Mouse (Mus musculus): Measurements from ENCODE around the gene B4gat1. TPM values are rescaled to one million over a fixed set of nuclear protein-coding genes. Genes with fewer than 3 reads are reported as not detected.
"Not testable (repeated sequence)": the region's sequence is repeated elsewhere in the genome, so short reads cannot be mapped to it uniquely, and the experiment has no call there.

B4gat1 gene
- polyA plus RNA-seq, 1 experiment: 13.6 TPM

DNA sequence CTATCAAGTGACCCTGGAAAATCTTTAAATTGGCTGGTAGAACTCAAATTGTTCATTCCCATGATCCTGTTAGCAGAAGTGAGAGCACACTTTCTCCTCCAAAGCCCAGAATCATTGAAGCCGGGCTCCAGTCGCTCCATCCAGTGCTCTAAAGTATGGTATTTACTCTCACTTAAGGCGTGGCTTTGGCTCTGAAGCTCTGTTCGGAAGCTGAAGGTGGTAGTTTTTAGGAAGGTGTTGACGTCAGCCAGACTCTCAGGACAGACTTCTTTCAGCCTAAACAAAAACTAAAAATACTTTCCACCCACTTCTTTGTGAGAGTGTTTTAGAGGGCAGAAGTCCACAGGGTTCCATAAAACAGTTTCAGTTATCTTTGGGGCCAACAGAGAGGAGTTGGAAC, 34.9 kb downstream of the B4gat1 start:
- DNase-seq (ENCODE audit: low read depth, low spot score): no peak
- WGBS: 12% methylated on average over 5 of the region's 5 CpGs

DNA sequence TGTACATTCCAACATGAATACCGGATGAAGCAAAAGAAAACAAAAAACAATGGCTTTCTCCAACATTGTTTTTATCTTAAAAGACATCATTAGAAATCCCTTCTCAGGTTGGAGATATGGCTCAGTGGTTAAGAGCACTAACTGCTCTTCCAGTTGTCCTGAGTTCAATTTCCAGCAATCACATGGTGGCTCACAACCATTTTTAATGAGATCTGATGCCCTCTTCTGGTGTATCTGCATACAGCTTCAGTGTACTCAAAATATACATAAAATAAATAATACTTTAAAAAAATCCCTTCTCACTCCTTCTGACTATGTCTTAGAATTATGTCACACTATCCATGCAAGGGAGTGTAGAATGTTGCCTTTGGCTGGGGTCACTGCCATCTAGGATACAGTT, 40.7 kb downstream of the B4gat1 start:
- no peak for DNase-seq (ENCODE audit: low read depth, low spot score)
- 93% methylated on average over 1 of the region's 1 CpGs for WGBS

DNA sequence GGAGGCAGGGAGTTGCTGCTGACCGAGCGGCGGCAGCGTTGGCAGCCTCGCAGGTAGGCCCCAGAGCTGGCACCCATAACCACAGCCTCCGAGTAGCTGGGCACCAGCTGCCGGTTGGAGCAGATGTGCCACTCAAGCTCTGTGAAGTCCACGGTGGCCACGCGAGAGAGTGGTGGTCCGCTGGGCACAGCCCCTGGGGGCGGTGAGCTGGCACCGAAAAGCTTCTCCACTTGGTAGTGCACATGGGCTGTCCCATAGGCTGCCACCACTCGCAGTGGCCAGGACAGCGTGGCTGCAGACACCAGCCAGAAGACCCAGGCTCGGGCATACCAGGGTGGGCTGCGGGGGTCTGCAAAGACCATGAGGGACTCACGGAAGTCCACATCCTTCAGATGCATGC, 43.4 kb downstream of the B4gat1 start:
- WGBS: 62% methylated on average over 18 of the region's 18 CpGs

DNA sequence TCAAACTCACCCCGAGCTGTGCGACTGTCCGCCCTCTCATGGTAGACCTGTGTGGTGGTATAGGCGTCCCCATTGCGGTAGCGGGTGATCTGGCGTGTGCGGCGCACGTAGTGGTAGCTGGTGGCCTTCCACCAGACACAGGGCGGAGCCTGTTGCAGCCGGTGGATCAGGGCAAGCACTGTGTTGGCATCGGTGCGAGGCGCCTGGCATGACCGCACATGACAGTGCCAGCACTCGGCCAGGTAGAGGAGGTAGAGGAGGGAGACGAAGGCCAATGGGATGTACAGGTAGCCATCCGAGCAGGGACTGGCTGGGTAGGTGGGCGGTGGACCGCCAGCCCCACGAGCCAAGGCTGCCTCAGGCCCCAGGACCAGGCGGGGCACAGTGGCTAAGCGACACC, 44.0 kb downstream of the B4gat1 start:
- 55% methylated on average over 24 of the region's 24 CpGs for WGBS
- DNase-seq (ENCODE audit: low read depth, low spot score): no peak

More for the DNA sequence above, 43.4 kb downstream of the B4gat1 start:
- no peak for DNase-seq (ENCODE audit: low read depth, low spot score)

DNA sequence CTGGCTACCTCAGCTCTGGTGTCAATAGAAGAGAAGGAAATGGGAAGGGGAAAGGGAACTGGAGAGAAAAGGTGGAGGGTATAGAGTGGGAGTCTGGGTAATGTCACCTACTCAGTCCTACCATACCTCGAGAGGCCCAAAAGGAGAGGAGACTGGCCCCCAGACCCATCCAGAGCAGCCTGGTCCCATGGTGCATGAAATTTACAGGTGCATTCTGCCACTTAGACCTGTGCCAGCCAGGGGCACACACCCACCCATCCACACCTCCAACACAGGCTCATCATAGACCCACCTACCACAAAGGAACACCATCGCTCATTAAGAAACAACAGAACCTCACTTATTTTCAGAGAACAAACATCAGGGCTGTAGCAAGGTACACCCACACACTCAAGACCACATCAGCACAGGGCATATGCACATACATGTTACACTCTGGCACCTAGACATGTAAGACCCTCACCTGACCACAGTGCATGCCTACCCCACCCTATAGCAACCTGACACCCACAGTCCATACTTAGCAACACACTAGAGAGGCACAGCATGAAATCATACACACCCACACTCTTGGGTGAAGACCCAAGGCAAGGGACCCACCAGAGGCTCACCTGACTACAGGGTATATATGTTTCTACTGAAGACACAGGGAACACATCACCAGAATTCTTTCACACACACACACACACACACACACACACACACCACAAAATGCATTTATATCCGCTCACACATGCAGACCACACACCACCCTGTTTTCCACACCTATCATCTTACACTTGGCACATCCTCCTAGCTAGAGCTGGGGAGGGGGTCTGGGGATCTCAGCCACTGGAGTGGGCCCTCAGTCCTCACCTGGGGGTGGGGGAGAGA, 45.6 kb downstream of the B4gat1 start:
- no peak for DNase-seq (ENCODE audit: low read depth, low spot score)
- 62% methylated on average over 3 of the region's 3 CpGs for WGBS

GRCm38 (mm10) chr19:5084834-5085144, 46.2 kb downstream of the B4gat1 start:
- 11% methylated on average over 15 of the region's 15 CpGs for WGBS
- no peak for DNase-seq (ENCODE audit: low read depth, low spot score)

- no peak for DNase-seq (ENCODE audit: low read depth, low spot score)
- WGBS: 1% methylated on average over 69 of the region's 69 CpGs
Observed at GRCm38 (mm10) chr19:5085145-5085863, 46.7 kb downstream of the B4gat1 start, which contains the start of gene Tmem151a. Tmem151a (minus strand) TSS chr19:5085531.

- WGBS: 50% methylated on average over 4 of the region's 4 CpGs
- not testable (repeated sequence) for DNase-seq (ENCODE audit: low read depth, low spot score)
Observed at GRCm38 (mm10) chr19:5086533-5086932, 47.9 kb downstream of the B4gat1 start.

- WGBS: under 1% methylated on average over 58 of the region's 58 CpGs
- DNase-seq (ENCODE audit: low read depth, low spot score): peak; percentile 100
Observed at GRCm38 (mm10) chr19:5087884-5088728, 49.5 kb downstream of the B4gat1 start, which contains the start of gene Yif1a. Yif1a (plus strand) TSS chr19:5088538.

DNA sequence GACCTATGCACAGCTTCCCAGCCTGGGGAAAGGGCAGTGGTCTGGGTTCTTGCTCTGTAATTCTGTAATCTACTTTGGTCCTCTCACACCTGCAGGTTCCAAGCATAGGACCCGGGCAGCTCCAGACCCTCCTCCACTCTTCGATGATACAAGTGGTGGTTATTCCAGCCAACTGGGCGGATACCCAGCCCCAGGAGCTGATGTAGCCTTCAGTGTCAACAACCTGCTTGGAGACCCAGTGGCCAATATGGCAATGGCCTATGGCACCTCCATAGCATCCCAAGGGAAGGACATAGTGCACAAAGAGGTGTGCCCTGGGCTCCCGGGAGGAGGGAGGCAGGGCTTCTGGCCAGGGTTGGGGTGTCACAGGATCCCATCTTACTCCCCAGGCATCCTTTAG, 50.7 kb downstream of the B4gat1 start:
- 87% methylated on average over 4 of the region's 4 CpGs for WGBS

More for the DNA sequence above, 50.7 kb downstream of the B4gat1 start:
- DNase-seq (ENCODE audit: low read depth, low spot score): no peak

Other genes with a start within 250 kb of the B4gat1 start
- gene Rbm4, start 244.9 kb upstream of the B4gat1 start, polyA plus RNA-seq (2012; rRNA removed): 39.5 and 48.7 TPM in 2 replicates
- gene Gm21992, start 227.2 kb upstream of the B4gat1 start, polyA plus RNA-seq (2012; rRNA removed): 18.5 and 22.6 TPM in 2 replicates
- gene Rbm14, start 227.2 kb upstream of the B4gat1 start, polyA plus RNA-seq (2012; rRNA removed): 39.5 and 48.9 TPM in 2 replicates
- 42.6 and 46.5 TPM in 2 replicates for gene Ccs, start 199.5 kb upstream of the B4gat1 start, polyA plus RNA-seq (2012; rRNA removed)
- gene Ccdc87, start 199.5 kb upstream of the B4gat1 start, polyA plus RNA-seq (2012; rRNA removed): 0.09 and 0.19 TPM in 2 replicates
- 12.1 and 13.7 TPM in 2 replicates for gene Ctsf, start 183.7 kb upstream of the B4gat1 start, polyA plus RNA-seq (2012; rRNA removed)
- 0.40 and 0.66 TPM in 2 replicates for gene Actn3, start 160.9 kb upstream of the B4gat1 start, polyA plus RNA-seq (2012; rRNA removed)
- gene Zdhhc24, start 160.2 kb upstream of the B4gat1 start, polyA plus RNA-seq (2012; rRNA removed): 14.8 and 20.9 TPM in 2 replicates
- 1.3 and 1.5 TPM in 2 replicates for gene Bbs1, start 132.2 kb upstream of the B4gat1 start, polyA plus RNA-seq (2012; rRNA removed)
- gene Dpp3, start 110.5 kb upstream of the B4gat1 start, polyA plus RNA-seq (2012; rRNA removed): 126 and 154 TPM in 2 replicates
- gene Peli3, start 95.7 kb upstream of the B4gat1 start, polyA plus RNA-seq (2012; rRNA removed): 1.1 and 1.5 TPM in 2 replicates
- 32.3 and 36.2 TPM in 2 replicates for gene Mrpl11, start 76.7 kb upstream of the B4gat1 start, polyA plus RNA-seq (2012; rRNA removed)
- 1.4 and 1.6 TPM in 2 replicates for gene Npas4, start 48.5 kb upstream of the B4gat1 start, polyA plus RNA-seq (2012; rRNA removed)
- gene Slc29a2, start 15.0 kb upstream of the B4gat1 start, polyA plus RNA-seq (2012; rRNA removed): 3.6 and 6.8 TPM in 2 replicates
- 0.64 and 0.67 TPM in 2 replicates for gene AC124502.3, start 65 bp downstream of the B4gat1 start, polyA plus RNA-seq (2012; rRNA removed)
- 44.3 and 46.3 TPM in 2 replicates for gene Brms1, start 2.5 kb downstream of the B4gat1 start, polyA plus RNA-seq (2012; rRNA removed)
- gene Rin1, start 11.7 kb downstream of the B4gat1 start, polyA plus RNA-seq (2012; rRNA removed): 3.2 and 7.0 TPM in 2 replicates
- 4.1 and 5.4 TPM in 2 replicates for gene Cd248, start 29.3 kb downstream of the B4gat1 start, polyA plus RNA-seq (2012; rRNA removed)
- gene Tmem151a, start 46.7 kb downstream of the B4gat1 start, polyA plus RNA-seq (2012; rRNA removed): 1.8 and 2.0 TPM in 2 replicates
- gene Yif1a, start 49.7 kb downstream of the B4gat1 start, polyA plus RNA-seq (2012; rRNA removed): 224 and 270 TPM in 2 replicates
- gene Cnih2, start 59.7 kb downstream of the B4gat1 start, polyA plus RNA-seq (2012; rRNA removed): 1.3 and 1.5 TPM in 2 replicates
- gene Rab1b, start 68.2 kb downstream of the B4gat1 start, polyA plus RNA-seq (2012; rRNA removed): 181 and 205 TPM in 2 replicates
- gene Klc2, start 79.7 kb downstream of the B4gat1 start, polyA plus RNA-seq (2012; rRNA removed): 13.6 and 17.0 TPM in 2 replicates
- 6.7 and 7.3 TPM in 2 replicates for gene Pacs1, start 234.3 kb downstream of the B4gat1 start, polyA plus RNA-seq (2012; rRNA removed)